Mouse (Mus musculus) intestine, embryonic 16.5 days (tissue): ENCODE data around the gene Ilf3. TPM values are rescaled to one million over a fixed set of nuclear protein-coding genes. Genes with fewer than 3 reads are reported as not detected.
A peak's percentile ranks its signal among the peaks of the same experiment; 100 is the strongest.

Source experiments
- ATAC-seq: fragments of 200-750 bp; cut with Nextera tagmentation; 2 replicates; pipeline ENCODE4 v1.8.0; 2017; ENCODE audit warnings: moderate TSS enrichment, moderate library complexity
- H3K27ac ChIP-seq: fragments of 300-500 bp; sonication (generic); 2 replicates; pipeline ENCODE4 v1.5.1; 2014; ENCODE audit warnings: mild to moderate bottlenecking, low read length
- H3K27me3 ChIP-seq: fragments of 300-500 bp; sonication (generic); replicated peaks from 2 replicates; pipeline ENCODE4 v1.6.1; 2014; ENCODE audit warnings: low read length, control low read depth, mixed read lengths; ENCODE audit not compliant: control insufficient read depth, insufficient read depth
- H3K36me3 ChIP-seq: fragments of 300-500 bp; sonication (generic); 2 replicates; pipeline ENCODE4 v1.6.1; 2014; ENCODE audit warnings: low read length, control low read depth; ENCODE audit not compliant: control insufficient read depth, insufficient read depth
- H3K4me1 ChIP-seq: fragments of 300-500 bp; sonication (generic); 2 replicates; pipeline ENCODE4 v1.6.1; 2014; ENCODE audit warnings: low read length, control low read depth, mixed read lengths; ENCODE audit not compliant: control insufficient read depth, insufficient read depth
- H3K4me2 ChIP-seq: fragments of 300-500 bp; sonication (generic); 2 replicates; pipeline ENCODE4 v1.6.1; 2014; ENCODE audit warnings: low read depth, low read length, control low read depth
- H3K4me3 ChIP-seq: fragments of 300-500 bp; sonication (generic); 2 replicates; pipeline ENCODE4 v1.5.1; 2014; ENCODE audit warnings: mild to moderate bottlenecking, low read length
- H3K9ac ChIP-seq: fragments of 300-500 bp; sonication (generic); 2 replicates; pipeline ENCODE4 v1.6.1; 2014; ENCODE audit warnings: low read depth, low read length
- H3K9me3 ChIP-seq: fragments of 300-500 bp; sonication (generic); 2 replicates; pipeline ENCODE4 v1.6.1; 2016; ENCODE audit warnings: low read length, control low read depth; ENCODE audit not compliant: control insufficient read depth
- WGBS: fragments of 180-500 bp; shearing (Covaris S2); extraction: QIAGEN DNeasy Blood & Tissue Kit; methylation state at CpG from one replicate; pipeline ENCODE4 v1.1.7; 2014; 5-methylcytosine and 5-hydroxymethylcytosine counted together
- polyA plus RNA-seq: library from polyadenylated mRNA; unstranded; fragments of >200 nt; fragmentation: Nextera tagmentation; extraction: Ambion mirVana; gene quantifications from 2 replicates; pipeline ENCODE4 v1.2.1, GENCODE M21; 2015

Ilf3 gene
- polyA plus RNA-seq, 1 experiment from 2014 or later: 127 TPM

DNA sequence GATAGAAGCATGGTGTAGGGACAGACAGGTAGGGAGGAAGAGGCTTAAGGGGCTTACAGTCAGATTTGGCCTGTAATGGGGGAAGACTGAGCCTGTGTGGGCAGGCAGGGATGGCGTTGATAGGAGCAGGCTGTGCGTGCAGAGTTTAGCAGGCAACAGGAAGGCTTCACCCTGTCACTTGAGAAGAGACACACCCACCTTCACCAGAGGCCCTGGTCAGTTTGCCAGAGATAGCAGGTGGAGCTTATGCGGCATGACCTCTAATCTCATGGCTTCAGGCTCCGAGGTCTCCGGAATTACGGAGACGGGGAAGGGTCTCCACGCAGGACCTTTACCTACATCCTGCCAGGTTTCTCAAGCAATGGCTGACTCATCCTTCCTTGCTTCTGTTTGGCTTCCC is 84.2 kb downstream of the Ilf3 start:
- H3K9ac ChIP-seq: no peak overlapping the region; the same call in 1 of the 2 replicates
- H3K27me3 ChIP-seq: no peaks in the 10 kb centered on the region
- H3K4me2 ChIP-seq: no peak overlapping the region
- no peak overlapping the region for H3K4me3 ChIP-seq
- no peak overlapping the region for H3K27ac ChIP-seq
- WGBS: 47% methylated on average over 8 of the region's 8 CpGs
- peak; percentile 53 for ATAC-seq
- peaks cover 26% of the 10 kb centered on the region for H3K4me1 ChIP-seq
- H3K36me3 ChIP-seq: no peaks in the 10 kb centered on the region
- no peaks in the 10 kb centered on the region for H3K9me3 ChIP-seq

DNA sequence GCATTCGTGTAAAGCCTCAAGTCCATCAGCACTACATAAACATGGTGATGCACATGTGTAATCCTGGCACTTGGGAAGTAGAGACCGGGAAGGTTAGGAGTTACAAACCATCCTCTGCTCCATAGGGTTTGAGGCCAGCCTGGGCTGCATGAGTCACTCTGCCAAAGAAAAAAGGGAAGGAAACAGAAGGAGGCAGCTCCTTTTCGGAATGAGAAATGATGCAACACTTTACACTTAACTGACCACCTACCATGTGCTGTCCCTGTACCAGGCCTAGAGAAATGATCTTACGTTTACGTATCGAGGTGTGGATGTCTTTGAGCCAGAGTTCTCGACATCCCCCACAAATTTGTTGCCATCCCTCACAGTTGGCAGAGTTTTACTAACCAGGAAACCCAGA is 85.3 kb downstream of the Ilf3 start:
- peaks cover 26% of the 10 kb centered on the region for H3K4me1 ChIP-seq
- H3K9me3 ChIP-seq: no peaks in the 10 kb centered on the region
- no peak for ATAC-seq
- H3K27ac ChIP-seq: no peak overlapping the region
- no peak overlapping the region for H3K4me3 ChIP-seq
- H3K36me3 ChIP-seq: no peaks in the 10 kb centered on the region
- H3K9ac ChIP-seq: no peak overlapping the region
- WGBS: 83% methylated on average over 7 of the region's 7 CpGs
- no peak overlapping the region for H3K4me2 ChIP-seq
- no peaks in the 10 kb centered on the region for H3K27me3 ChIP-seq

DNA sequence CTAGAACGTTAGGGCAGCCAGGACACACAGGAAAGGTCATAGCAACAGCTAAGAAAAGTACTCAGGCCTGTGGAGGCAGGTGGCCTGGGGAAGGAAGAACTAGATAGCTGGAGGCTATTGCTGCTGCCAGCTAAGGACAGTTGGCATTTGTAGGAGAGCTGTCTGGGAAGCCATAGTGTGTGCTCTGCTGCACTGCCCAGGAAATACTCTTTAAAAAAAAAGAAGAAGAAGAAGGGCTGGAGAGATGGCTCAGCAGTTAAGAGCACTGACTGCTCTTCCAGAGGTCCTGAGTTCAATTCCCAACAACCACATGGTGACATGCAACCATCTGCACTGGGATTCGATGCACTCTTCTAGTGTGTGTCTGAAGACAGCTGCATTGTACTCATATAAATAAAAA is 85.8 kb downstream of the Ilf3 start:
- Histone ChIP-seq H3K4me3 (no peak overlapping the region), H3K27ac (no peak overlapping the region), H3K4me2 (no peak overlapping the region), H3K36me3 (no peaks in the 10 kb centered on the region), H3K27me3 (no peaks in the 10 kb centered on the region), H3K9me3 (no peaks in the 10 kb centered on the region), H3K4me1 (peaks cover 26% of the 10 kb centered on the region), H3K9ac (no peak overlapping the region)
- ATAC-seq: no peak
- 71% methylated on average over 2 of the region's 2 CpGs for WGBS

DNA sequence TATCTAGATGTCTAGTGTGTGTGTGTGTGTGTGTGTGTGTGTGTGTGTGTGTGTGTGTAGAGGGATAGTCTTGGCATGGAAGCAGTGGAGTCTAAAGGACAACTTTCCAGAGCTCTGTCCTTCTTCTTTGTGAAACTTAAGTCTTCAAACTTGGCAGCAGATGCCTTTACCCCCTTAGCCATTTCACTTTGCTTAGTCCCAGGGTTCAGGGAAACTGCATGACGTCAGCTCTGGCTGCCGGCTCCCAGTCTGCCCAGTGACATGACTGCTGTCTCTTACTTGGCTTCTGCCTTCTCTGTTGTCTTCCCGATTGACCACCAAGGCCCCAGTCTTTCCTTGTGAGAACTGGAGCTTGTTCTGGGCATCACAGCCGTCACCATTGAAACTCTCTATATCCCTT is 86.9 kb downstream of the Ilf3 start:
- Histone ChIP-seq H3K9ac (no peak overlapping the region), H3K4me3 (no peak overlapping the region), H3K9me3 (no peaks in the 10 kb centered on the region), H3K36me3 (no peaks in the 10 kb centered on the region; the same call in none of the 2 replicates), H3K4me1 (peaks cover 19% of the 10 kb centered on the region), H3K4me2 (no peak overlapping the region), H3K27me3 (no peaks in the 10 kb centered on the region), H3K27ac (no peak overlapping the region)
- no peak for ATAC-seq
- 78% methylated on average over 4 of the region's 4 CpGs for WGBS

Other genes with a start within 250 kb of the Ilf3 start
- gene Tyk2, start 236.6 kb upstream of the Ilf3 start, polyA plus RNA-seq: 17.0 and 18.1 TPM in 2 replicates
- 247 and 261 TPM in 2 replicates for gene Cdc37, start 217.9 kb upstream of the Ilf3 start, polyA plus RNA-seq
- 6.2 and 7.8 TPM in 2 replicates for gene Pde4a, start 202.2 kb upstream of the Ilf3 start, polyA plus RNA-seq
- 58.1 and 59.7 TPM in 2 replicates for gene Keap1, start 128.5 kb upstream of the Ilf3 start, polyA plus RNA-seq
- gene S1pr5, start 119.4 kb upstream of the Ilf3 start, polyA plus RNA-seq: 0.06 TPM in 1 of 2 replicates, not detected in the other
- gene Atg4d, start 102.6 kb upstream of the Ilf3 start, polyA plus RNA-seq: 62.1 and 62.3 TPM in 2 replicates
- gene Kri1, start 79.9 kb upstream of the Ilf3 start, polyA plus RNA-seq: 12.3 and 13.2 TPM in 2 replicates
- gene Cdkn2d, start 76.5 kb upstream of the Ilf3 start, polyA plus RNA-seq: 40.2 and 42.5 TPM in 2 replicates
- gene Ap1m2, start 55.5 kb upstream of the Ilf3 start, polyA plus RNA-seq: 158 and 172 TPM in 2 replicates
- 44.6 and 50.2 TPM in 2 replicates for gene Slc44a2, start 47.2 kb upstream of the Ilf3 start, polyA plus RNA-seq
- gene Qtrt1, start 44.0 kb downstream of the Ilf3 start, polyA plus RNA-seq: 51.1 and 60.3 TPM in 2 replicates
- 77.7 and 82.5 TPM in 2 replicates for gene Dnm2, start 57.0 kb downstream of the Ilf3 start, polyA plus RNA-seq
- gene Tmed1, start 142.4 kb downstream of the Ilf3 start, polyA plus RNA-seq: 72.6 and 79.7 TPM in 2 replicates
- 2.1 and 3.2 TPM in 2 replicates for gene AB124611, start 158.3 kb downstream of the Ilf3 start, polyA plus RNA-seq
- gene Carm1, start 179.0 kb downstream of the Ilf3 start, polyA plus RNA-seq: 14.3 and 15.1 TPM in 2 replicates
- gene Timm29, start 224.9 kb downstream of the Ilf3 start, polyA plus RNA-seq: 22.0 and 23.5 TPM in 2 replicates
- 34.0 and 34.7 TPM in 2 replicates for gene Yipf2, start 225.0 kb downstream of the Ilf3 start, polyA plus RNA-seq
- gene Smarca4, start 248.3 kb downstream of the Ilf3 start, polyA plus RNA-seq: 59.5 and 61.2 TPM in 2 replicates